Mouse (Mus musculus): ENCODE measurements around the gene Mta3. TPM values are rescaled to one million over a fixed set of nuclear protein-coding genes. Genes with fewer than 3 reads are reported as not detected.

Gene Mta3
- total and polyA plus RNA-seq, 3 experiments: 31.1 to 67.6 (median 39.2) TPM

DNA sequence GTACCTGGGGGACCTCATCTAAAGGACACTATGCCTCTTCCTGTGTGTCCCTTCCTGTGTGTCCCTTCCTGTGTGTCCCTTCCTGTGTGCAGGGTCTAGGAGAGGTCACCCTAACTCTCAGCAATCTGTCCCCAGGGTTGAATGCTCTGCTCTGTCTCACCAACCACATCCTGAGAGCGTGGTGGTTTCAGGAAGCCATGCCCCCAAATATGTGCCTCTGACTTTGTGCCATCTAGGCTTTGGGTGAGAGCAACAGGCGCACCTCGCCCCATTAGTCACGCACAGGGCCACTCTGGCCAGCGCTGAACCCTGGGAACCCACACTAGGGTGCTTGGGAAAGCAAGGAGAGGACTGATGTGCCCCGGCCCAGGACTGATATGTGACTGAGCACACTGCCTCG is 117.9 kb downstream of the Mta3 start:
- peaks cover 0 to 31% of the 10 kb centered on the region in 2 experiments for H3K36me3 ChIP-seq (replicated peaks in 1 of 2; ENCODE audit: control insufficient read depth in 1 of 2, insufficient read depth in 1 of 2, low read length in 1 of 2)
- peaks cover 3% of the 10 kb centered on the region for H3K9me3 ChIP-seq (replicated peaks; ENCODE audit: low read length)
- in situ Hi-C loops (cut with MboI; ENCODE audit: low pct_ligation_motif_present, low pct_unique_long_range_greater_than_20kb, low sequenced_read_pairs) (no loop called here), dilution Hi-C loops (cut with MboI; ENCODE audit: extremely low pct_ligation_motif_present, extremely low pct_unique_long_range_greater_than_20kb, low sequenced_read_pairs) (no loop called here)
- no peak overlapping the region for H3K27ac ChIP-seq (ENCODE audit: insufficient read depth, low read depth)
- TF ChIP-seq ETS1 (conservative IDR thresholded peaks at IDR 0.05; ENCODE audit: low read depth, low read length) (no peak), KAT2A (IDR thresholded peaks at IDR 0.05; ENCODE audit: insufficient replicate concordance, low read length) (no peak), TCF12 (IDR thresholded peaks at IDR 0.05; ENCODE audit: low read depth, low read length) (no peak), ZNF384 (IDR thresholded peaks at IDR 0.05; ENCODE audit: low read depth, low read length) (no peak), IRF4 (IDR thresholded peaks at IDR 0.05; ENCODE audit: low read depth, low read length) (no peak), EP300 (IDR thresholded peaks at IDR 0.05; ENCODE audit: low read length) (no peak), ZKSCAN1 (IDR thresholded peaks at IDR 0.05; ENCODE audit: borderline replicate concordance, low read depth, low read length) (no peak), MXI1 (IDR thresholded peaks at IDR 0.05; ENCODE audit: low read depth, low read length) (no peak), JUN (IDR thresholded peaks at IDR 0.05; ENCODE audit: insufficient read depth, low read depth, low read length) (no peak), NRF1 (IDR thresholded peaks at IDR 0.05; ENCODE audit: low read depth, low read length) (no peak), CHD1 (IDR thresholded peaks at IDR 0.05; ENCODE audit: low read depth, low read length) (no peak), MAFK (IDR thresholded peaks at IDR 0.05; ENCODE audit: insufficient replicate concordance, low read length) (no peak), NELFE (IDR thresholded peaks at IDR 0.05; ENCODE audit: low read depth, low read length) (no peak), ZMIZ1 (IDR thresholded peaks at IDR 0.05; ENCODE audit: low read depth, low read length) (no peak), UBTF (IDR thresholded peaks at IDR 0.05; ENCODE audit: low read depth, low read length) (no peak), CHD2 (IDR thresholded peaks at IDR 0.05; ENCODE audit: low read length) (no peak), USF2 (conservative IDR thresholded peaks at IDR 0.05; ENCODE audit: low read depth, low read length) (no peak), BHLHE40 (IDR thresholded peaks at IDR 0.05; ENCODE audit: low read depth, low read length) (no peak)
- no peaks in the 10 kb centered on the region for H3K79me2 ChIP-seq (replicated peaks; ENCODE audit: control insufficient read depth, extremely low read depth, insufficient read depth, poor library complexity, severe bottlenecking)
- no peak overlapping the region for H3K4me2 ChIP-seq (ENCODE audit: insufficient read depth, low read depth, poor library complexity, severe bottlenecking)
- no peak for DNase-seq (ENCODE audit: extremely low read depth)
- H3K9ac ChIP-seq (ENCODE audit: insufficient read depth, low read depth): no peak overlapping the region
- no peaks in the 10 kb centered on the region for H3K27me3 ChIP-seq (replicated peaks)
- H3K4me1 ChIP-seq (ENCODE audit: control insufficient read depth in 1 of 2, insufficient read depth in 2 of 2): peaks cover 8 to 26% of the 10 kb centered on the region in 2 experiments
- no peak overlapping the region for H3K4me3 ChIP-seq (replicated peaks in 1 of 3; ENCODE audit: low read depth in 2 of 3, low read length in 2 of 3, poor library complexity in 1 of 3)

DNA sequence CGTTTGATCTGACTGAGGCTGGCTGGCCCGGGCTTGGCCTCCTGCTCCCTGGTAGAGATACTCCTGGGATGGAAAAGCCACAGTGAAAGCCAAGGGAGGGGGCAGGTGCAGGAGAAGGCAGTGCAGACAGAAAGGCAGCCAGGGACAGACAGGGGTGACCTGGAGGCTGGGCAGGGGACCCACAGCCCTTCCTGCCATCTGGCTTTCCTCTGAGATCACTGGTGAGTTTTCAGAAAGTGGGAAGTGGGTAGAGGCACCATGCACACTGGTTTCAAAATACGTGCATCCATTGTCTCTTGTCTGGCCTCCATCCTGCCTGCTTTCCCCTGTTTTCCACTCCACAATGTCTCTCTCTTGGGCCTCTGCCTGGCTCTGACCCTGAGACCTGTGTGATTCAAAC is 123.4 kb downstream of the Mta3 start:
- in situ Hi-C loops (cut with MboI; ENCODE audit: low pct_ligation_motif_present, low pct_unique_long_range_greater_than_20kb, low sequenced_read_pairs) (no loop called here), dilution Hi-C loops (cut with MboI; ENCODE audit: extremely low pct_ligation_motif_present, extremely low pct_unique_long_range_greater_than_20kb, low sequenced_read_pairs) (no loop called here)
- Histone ChIP-seq H3K4me2 (ENCODE audit: insufficient read depth, low read depth, poor library complexity, severe bottlenecking) (no peak overlapping the region), H3K27me3 (replicated peaks) (no peaks in the 10 kb centered on the region), H3K79me2 (replicated peaks; ENCODE audit: control insufficient read depth, extremely low read depth, insufficient read depth, poor library complexity, severe bottlenecking) (no peaks in the 10 kb centered on the region), H3K4me1 (ENCODE audit: control insufficient read depth in 1 of 2, insufficient read depth in 2 of 2) (peaks cover 46 to 64% of the 10 kb centered on the region in 2 experiments), H3K27ac (ENCODE audit: insufficient read depth, low read depth) (no peak overlapping the region), H3K9me3 (replicated peaks; ENCODE audit: low read length) (no peaks in the 10 kb centered on the region), H3K36me3 (replicated peaks in 1 of 2; ENCODE audit: control insufficient read depth in 1 of 2, insufficient read depth in 1 of 2, low read length in 1 of 2) (peaks cover 0 to 46% of the 10 kb centered on the region in 2 experiments), H3K4me3 (replicated peaks in 1 of 3; ENCODE audit: low read depth in 2 of 3, low read length in 2 of 3, poor library complexity in 1 of 3) (no peak overlapping the region), H3K9ac (ENCODE audit: insufficient read depth, low read depth) (no peak overlapping the region)
- TF ChIP-seq SIN3A (IDR thresholded peaks at IDR 0.05; ENCODE audit: low read length) (no peak), PAX5 (IDR thresholded peaks at IDR 0.05; ENCODE audit: low read length) (no peak), POLR2A (IDR thresholded peaks at IDR 0.05; ENCODE audit: low read depth, low read length) (no peak), MYC (IDR thresholded peaks at IDR 0.05; ENCODE audit: low read depth, low read length) (no peak), MAFK (IDR thresholded peaks at IDR 0.05; ENCODE audit: insufficient replicate concordance, low read length) (no peak), ZKSCAN1 (IDR thresholded peaks at IDR 0.05; ENCODE audit: borderline replicate concordance, low read depth, low read length) (no peak), ZMIZ1 (IDR thresholded peaks at IDR 0.05; ENCODE audit: low read depth, low read length) (no peak), NELFE (IDR thresholded peaks at IDR 0.05; ENCODE audit: low read depth, low read length) (no peak), RCOR1 (conservative IDR thresholded peaks at IDR 0.05; ENCODE audit: low read depth, low read length) (no peak), ELF1 (IDR thresholded peaks at IDR 0.05; ENCODE audit: low read depth, low read length) (no peak), CTCF (conservative IDR thresholded peaks at IDR 0.05 in 1 of 2, IDR thresholded peaks at IDR 0.05 in 1 of 2; ENCODE audit: low read depth in 2 of 2, low read length in 2 of 2) (no peak), CHD2 (IDR thresholded peaks at IDR 0.05; ENCODE audit: low read length) (no peak), UBTF (IDR thresholded peaks at IDR 0.05; ENCODE audit: low read depth, low read length) (no peak), TCF12 (IDR thresholded peaks at IDR 0.05; ENCODE audit: low read depth, low read length) (no peak), BHLHE40 (IDR thresholded peaks at IDR 0.05; ENCODE audit: low read depth, low read length) (no peak)
- no peak for DNase-seq (ENCODE audit: extremely low read depth)
